Mouse (Mus musculus): ENCODE data around the gene Rassf4.

The Rassf4 gene

DNA sequence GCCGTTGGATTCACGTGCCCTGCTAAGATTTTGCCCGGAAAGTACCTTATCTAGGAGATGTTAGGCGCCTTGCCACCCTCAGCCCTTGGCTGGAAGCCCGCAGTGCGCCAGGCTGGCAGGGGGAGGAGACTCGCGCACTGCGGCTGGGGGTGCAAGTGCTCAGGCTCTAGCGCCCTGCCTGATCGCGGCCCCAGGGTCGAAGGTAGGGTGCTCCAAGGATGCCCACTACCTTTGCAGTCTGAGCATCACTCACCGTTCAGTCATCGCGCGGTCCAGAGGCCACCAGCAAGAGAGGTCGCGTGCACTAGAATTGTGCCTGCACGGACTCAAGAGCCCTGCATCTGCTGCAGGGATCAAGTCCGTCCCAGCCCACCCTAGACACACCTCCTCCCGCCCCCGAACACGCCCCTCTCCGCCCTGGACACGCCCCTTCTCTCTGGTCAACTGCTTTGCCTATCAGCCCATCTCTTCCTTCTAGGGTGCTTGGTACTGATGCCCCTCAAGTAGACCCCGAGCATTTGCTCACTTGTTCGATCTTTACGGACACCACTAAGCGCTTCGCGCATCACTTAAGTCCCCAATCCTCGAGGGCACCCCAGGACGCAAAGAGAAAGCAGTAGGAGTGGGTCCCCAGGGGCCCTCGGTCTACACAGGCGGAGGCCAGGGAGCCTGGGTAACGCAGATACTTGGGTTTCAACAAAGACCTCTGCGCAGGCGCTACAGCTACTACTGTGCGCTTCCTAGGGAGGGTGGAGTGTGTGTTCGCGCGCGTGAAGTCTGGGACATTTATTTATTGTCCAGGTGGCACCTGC is at the start of gene Rassf4:
Gene Rassf4 (minus strand): TSS at position 482 of the 812 bp plus-strand sequence.
- peak; percentile 76 for ATAC-seq (ENCODE audit: low TSS enrichment)

- ATAC-seq (ENCODE audit: low TSS enrichment): no peak
Measured at GRCm38 (mm10) chr6:116718920-116719319, 45.2 kb upstream of the Rassf4 start.

DNA sequence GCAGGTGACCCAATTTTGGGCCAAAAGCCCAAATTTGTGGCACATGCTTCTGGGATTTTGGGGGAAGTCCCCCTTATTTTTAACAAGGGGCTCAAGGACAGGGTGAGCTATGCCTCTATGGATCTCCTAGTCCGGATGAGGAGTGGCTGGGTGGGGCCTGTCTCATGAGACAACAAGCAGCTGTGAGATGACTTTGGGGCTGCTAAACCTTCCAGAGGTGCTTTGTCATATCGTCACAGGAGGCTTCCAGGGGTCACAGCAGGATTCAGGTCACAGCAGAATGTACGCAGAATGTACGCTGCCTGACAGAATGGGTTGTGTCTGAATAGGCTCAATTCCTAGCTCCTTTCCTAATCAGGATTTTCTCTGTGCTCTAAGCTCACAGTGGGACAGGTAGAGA is 44.6 kb upstream of the Rassf4 start:
- ATAC-seq (ENCODE audit: low TSS enrichment): no peak

- ATAC-seq (ENCODE audit: low TSS enrichment): no peak
Measured at GRCm38 (mm10) chr6:116717851-116718250, 44.1 kb upstream of the Rassf4 start.

DNA sequence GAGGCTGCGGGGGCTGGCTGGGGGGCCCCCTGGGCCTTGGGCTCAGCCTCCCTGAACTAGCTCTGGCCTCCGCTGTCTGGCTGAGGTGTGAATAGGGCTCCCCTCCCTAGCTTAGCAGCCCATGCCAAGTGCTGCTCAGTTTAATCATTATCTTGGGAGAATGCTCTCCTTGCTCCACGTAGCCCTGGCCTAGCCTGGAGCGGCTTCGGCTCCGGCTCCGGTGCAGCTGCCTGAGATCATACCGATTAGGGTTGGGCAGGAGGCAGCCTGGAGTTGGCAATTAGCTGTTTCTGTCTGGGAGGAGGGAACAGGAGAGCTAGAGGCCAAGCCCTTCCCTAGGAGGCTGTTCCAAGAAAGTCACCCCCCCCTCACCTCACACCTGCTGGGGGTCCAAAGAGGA is 42.9 kb upstream of the Rassf4 start, which contains the start of gene Tmem72:
Gene Tmem72 (minus strand): TSS at position 248 of the 400 bp plus-strand sequence.
- ATAC-seq (ENCODE audit: low TSS enrichment): no peak

DNA sequence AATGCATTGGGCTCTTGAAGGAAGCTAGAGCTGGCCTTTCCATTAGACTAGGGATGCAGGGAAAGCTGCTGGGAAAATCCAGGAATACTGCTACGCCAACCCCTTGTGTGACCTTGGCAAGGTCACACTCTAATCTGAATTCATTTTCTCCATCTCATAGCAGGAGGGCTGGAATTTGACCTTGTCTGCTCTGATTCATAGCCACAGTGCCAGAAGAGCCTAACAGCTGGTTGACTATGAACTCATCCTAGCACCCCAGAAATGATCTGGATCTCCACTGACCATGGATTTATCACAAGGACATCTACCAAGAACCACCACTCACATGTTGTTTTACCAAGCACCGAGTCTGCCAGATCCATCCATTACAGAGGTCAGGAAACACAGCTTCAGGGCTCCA is 41.4 kb upstream of the Rassf4 start:
- ATAC-seq (ENCODE audit: low TSS enrichment): no peak

GRCm38 (mm10) chr6:116714576-116714975 is 40.8 kb upstream of the Rassf4 start:
- ATAC-seq (ENCODE audit: low TSS enrichment): peak; percentile 52; the same call in 1 of the 2 replicates

GRCm38 (mm10) chr6:116713966-116714365 is 40.2 kb upstream of the Rassf4 start:
- ATAC-seq (ENCODE audit: low TSS enrichment): peak; percentile 87; the same call in 1 of the 2 replicates

DNA sequence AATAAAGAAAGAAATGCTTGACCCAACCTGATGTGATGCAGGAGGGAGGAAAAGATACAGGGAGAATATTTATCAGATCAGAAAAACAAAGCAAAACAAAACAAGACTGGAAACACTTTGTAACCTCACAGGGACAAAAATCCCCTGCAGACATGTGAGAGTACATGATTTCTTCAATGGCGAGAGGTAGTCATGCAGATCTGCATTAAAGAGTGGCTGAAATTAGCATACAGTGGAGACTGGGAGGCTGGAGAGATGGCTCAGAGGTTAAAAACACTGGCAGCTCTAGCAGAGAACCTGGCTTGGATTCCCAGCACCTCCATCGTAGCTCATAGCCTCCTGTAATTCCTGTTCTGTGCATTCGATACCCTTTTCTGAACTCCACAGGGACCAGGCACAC is 38.8 kb upstream of the Rassf4 start:
- no peak for ATAC-seq (ENCODE audit: low TSS enrichment)

DNA sequence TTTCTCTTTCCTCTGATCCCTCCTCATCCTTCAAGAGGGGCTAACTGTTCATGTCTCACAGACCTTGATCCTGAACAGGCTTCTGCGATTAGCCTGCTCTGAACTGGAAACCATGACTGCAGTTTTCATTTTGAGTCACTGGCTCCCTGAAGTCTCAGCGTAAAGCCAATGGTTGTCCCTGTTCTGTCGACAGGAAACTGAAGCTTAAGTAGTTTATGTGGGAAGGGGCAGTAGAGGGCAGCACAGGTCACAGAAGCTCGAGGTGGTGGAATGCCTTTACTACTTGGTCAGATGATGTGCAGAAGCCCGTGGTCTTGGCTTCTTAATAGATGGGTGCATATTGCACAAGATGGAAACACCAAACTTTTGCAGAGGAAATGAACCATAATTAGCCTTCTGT is 38.3 kb upstream of the Rassf4 start:
- no peak for ATAC-seq (ENCODE audit: low TSS enrichment)

- 0 out of 2 replicates have a peak, but pooled peaks have one; percentile 34 for ATAC-seq (ENCODE audit: low TSS enrichment)
Measured at GRCm38 (mm10) chr6:116704320-116704719, 30.6 kb upstream of the Rassf4 start.

- no peak for ATAC-seq (ENCODE audit: low TSS enrichment)
Measured at GRCm38 (mm10) chr6:116700821-116701220, 27.1 kb upstream of the Rassf4 start.

DNA sequence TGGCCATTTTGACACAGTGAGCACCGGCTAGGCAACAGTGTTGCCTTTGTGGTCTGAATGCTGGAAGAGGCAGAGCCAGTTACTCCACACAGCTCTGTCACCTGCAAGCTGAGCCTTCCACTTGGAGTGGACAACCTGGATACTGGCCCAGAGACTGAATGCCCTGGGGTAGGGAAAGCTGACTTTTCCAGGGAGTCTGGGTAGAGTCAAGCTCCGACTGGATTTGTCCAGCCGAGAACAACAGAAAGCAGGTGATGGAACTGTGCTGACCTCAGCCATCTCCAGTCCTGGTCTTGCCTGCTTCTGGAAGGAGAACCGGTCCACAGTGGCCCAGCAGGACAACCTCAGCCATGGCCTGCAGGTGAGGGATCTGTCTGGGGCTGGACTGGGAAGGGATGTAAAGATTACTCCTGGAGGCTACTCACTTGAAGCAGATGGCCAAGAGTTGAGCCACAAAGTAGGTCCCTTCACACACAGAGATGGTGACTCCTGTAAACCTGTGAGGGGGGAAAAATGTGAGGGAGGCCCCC is 24.2 kb upstream of the Rassf4 start:
- no peak for ATAC-seq (ENCODE audit: low TSS enrichment)

DNA sequence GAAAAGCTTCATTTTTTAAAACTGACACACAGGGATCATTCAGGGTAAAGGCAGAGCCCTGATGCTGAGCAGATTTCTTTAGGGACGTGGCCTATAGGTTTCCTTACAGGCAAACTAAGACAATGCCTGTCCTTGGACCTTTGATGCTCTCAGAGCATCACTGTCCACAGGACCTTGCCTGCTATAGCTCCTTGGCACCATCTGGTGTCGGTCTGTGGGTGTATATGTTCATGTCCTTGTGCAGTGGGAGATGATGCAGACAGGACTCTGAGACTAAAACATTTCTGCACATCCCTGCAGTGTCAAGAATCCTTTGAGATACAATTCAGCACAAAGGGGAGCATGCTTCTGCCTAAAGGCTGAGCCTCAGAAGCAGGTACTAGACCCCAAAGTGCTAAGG is 23.7 kb upstream of the Rassf4 start:
- peak; percentile 41; the same call in 1 of the 2 replicates for ATAC-seq (ENCODE audit: low TSS enrichment)

DNA sequence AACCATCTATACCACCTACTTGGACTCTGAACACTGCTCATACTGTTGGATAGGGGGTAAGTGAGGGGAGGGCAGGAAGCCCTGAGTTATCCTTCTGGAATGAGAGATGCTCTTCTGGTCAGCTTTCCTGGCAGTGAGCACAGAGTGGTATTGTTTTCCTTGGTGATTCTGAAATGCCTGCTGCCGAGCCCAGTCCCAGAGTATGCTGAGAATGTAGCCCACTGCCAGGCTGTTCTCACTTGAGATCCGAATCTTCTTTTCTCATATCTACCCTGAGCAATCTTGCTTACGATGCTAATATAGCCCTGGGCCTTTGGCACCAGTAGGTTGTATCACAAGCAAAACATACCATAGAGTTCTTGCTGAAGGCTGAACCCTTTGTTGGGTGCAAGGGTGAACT is 20.6 kb upstream of the Rassf4 start:
- no peak for ATAC-seq (ENCODE audit: low TSS enrichment)

- ATAC-seq (ENCODE audit: low TSS enrichment): no peak
Measured at GRCm38 (mm10) chr6:116693639-116694038, 19.9 kb upstream of the Rassf4 start.

DNA sequence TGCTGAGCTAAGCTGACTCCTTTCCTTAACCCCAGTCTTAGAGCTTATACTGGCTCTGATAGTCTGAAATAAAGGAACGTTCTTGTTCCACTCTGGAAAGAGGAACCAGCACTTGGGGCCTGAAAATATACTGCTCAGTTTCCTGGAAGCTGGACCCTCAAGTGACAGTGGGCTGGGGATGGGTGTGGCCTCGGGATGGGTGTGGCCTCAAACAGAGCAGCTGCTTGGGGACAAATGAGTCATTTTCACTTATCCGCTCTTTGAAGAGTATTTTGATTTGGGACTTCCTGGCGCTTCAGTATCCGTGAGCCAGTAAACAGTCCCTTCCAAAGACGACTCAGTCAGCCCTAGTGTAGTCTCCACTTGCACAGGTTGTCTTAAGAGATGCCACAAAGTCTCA is 8.6 kb upstream of the Rassf4 start:
- ATAC-seq (ENCODE audit: low TSS enrichment): no peak

- ATAC-seq (ENCODE audit: low TSS enrichment): no peak; the same call in 1 of the 2 replicates
Measured at GRCm38 (mm10) chr6:116679563-116680288, 6.0 kb upstream of the Rassf4 start.

- ATAC-seq (ENCODE audit: low TSS enrichment): no peak
Measured at GRCm38 (mm10) chr6:116677321-116677720, 3.6 kb upstream of the Rassf4 start.

GRCm38 (mm10) chr6:116676355-116676913 is 2.7 kb upstream of the Rassf4 start:
- no peak for ATAC-seq (ENCODE audit: low TSS enrichment)

- peak; percentile 16; the same call in 1 of the 2 replicates for ATAC-seq (ENCODE audit: low TSS enrichment)
Measured at GRCm38 (mm10) chr6:116674283-116674886, 633 bp upstream of the Rassf4 start.

GRCm38 (mm10) chr6:116672349-116672748 is 1.4 kb downstream of the Rassf4 start:
- ATAC-seq (ENCODE audit: low TSS enrichment): no peak
